In the genomic region with DNA sequence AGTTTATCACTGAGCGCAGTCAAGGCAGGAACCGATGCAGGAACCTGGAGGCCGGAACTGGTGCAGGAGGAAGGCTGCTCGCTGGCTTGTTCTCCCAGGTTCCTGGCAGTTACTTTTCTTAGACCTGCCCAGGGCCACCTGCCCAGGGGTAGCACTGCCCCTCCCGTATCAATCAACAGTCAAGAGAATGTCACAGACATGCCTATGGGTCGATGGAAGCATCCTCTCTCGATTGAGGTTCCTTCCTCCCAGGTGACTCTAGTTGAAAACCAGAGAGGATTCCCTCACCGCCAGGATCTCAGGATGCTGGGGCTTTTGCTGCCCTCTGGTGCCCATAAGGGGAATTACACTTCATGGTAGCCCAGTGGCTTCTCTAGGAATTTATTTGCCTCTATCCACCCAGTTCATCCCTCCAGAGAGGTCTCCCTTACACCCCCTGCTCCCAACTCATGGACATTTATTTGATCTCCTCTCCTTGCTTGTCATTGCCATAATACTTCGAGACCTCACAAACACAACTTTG, we compare ENCODE assay signal across 9 mouse cellular contexts. TPM values are rescaled to one million over a fixed set of nuclear protein-coding genes. Genes with fewer than 3 reads are reported as not detected.
DNase-seq lines count a peak whose midpoint lies in the region; ATAC-seq and TF ChIP-seq lines count a peak whose summit lies in the region.
"Had no signal": no experiment of that assay in that cellular context is flagged by ENCODE, and none has a peak within 500 bp of the region (broad histone marks: within the 10 kb centered on the region; RNA-seq: fewer than 3 reads in every experiment).

No protein-coding gene starts in this region.

- H3K4me3 ChIP-seq in forebrain, embryonic 10.5 days, result no peak overlapping the region
- H3K4me3 ChIP-seq in forebrain, embryonic 15.5 days, result no peak overlapping the region
- no peak overlapping the region for H3K4me3 ChIP-seq in forebrain, embryonic 11.5 days (ENCODE audit: low read depth, low read length)
- no peak overlapping the region for H3K4me3 ChIP-seq in hindbrain, embryonic 13.5 days
- H3K4me3 ChIP-seq in left cerebral cortex, adult 2 months, result no peak overlapping the region
- H3K4me3 ChIP-seq in midbrain, embryonic 15.5 days, result no peak overlapping the region
- H3K4me3 ChIP-seq: liver, embryonic 15.5 days had no signal

- H3K9ac ChIP-seq in forebrain, embryonic 15.5 days (replicated peaks), result no peak overlapping the region
- no peak overlapping the region for H3K9ac ChIP-seq in forebrain, embryonic 11.5 days (ENCODE audit: low read length)
- no peak overlapping the region for H3K9ac ChIP-seq in hindbrain, embryonic 13.5 days
- no peak overlapping the region for H3K9ac ChIP-seq in midbrain, embryonic 15.5 days
- H3K9ac ChIP-seq: liver, embryonic 15.5 days had no signal

- H3K4me2 ChIP-seq in forebrain, embryonic 15.5 days (replicated peaks), result no peak overlapping the region
- no peak overlapping the region for H3K4me2 ChIP-seq in forebrain, embryonic 11.5 days (ENCODE audit: low read depth, low read length, severe bottlenecking)
- H3K4me2 ChIP-seq in hindbrain, embryonic 13.5 days, result no peak overlapping the region
- H3K4me2 ChIP-seq in midbrain, embryonic 15.5 days, result no peak overlapping the region
- H3K4me2 ChIP-seq: liver, embryonic 15.5 days had no signal

- ATAC-seq in forebrain, embryonic 15.5 days (replicated peaks), result no peak
- ATAC-seq in forebrain, embryonic 11.5 days (replicated peaks; ENCODE audit: low FRiP score), result no peak
- ATAC-seq in hindbrain, embryonic 13.5 days (ENCODE audit: low FRiP score), result peak; percentile 33; the same call in 1 of the 2 replicates
- ATAC-seq in midbrain, embryonic 15.5 days (replicated peaks), result peak; percentile 35

- intact Hi-C loops in left cerebral cortex, adult 2 months (cut with DNase I), result loop anchor here (1.0 to 5.0 kb wide), 3 partner anchors 71 to 323 kb away; no protein-coding TSS in a partner anchor

- H3K27ac ChIP-seq in forebrain, embryonic 10.5 days, result no peak overlapping the region
- H3K27ac ChIP-seq in forebrain, embryonic 15.5 days (replicated peaks), result no peak overlapping the region
- no peak overlapping the region for H3K27ac ChIP-seq in forebrain, embryonic 11.5 days (ENCODE audit: low read depth, low read length)
- no peak overlapping the region for H3K27ac ChIP-seq in hindbrain, embryonic 13.5 days
- H3K27ac ChIP-seq in left cerebral cortex, adult 2 months, result no peak overlapping the region
- H3K27ac ChIP-seq in midbrain, embryonic 15.5 days, result no peak overlapping the region
- H3K27ac ChIP-seq: liver, embryonic 15.5 days had no signal

- H3K4me1 ChIP-seq in forebrain, embryonic 10.5 days, result peaks cover 35% of the 10 kb centered on the region
- H3K4me1 ChIP-seq in forebrain, embryonic 15.5 days, result peaks cover 3% of the 10 kb centered on the region; the same call in 1 of the 2 replicates
- no peaks in the 10 kb centered on the region for H3K4me1 ChIP-seq in forebrain, embryonic 11.5 days (replicated peaks; ENCODE audit: control insufficient read depth, insufficient read depth, low read length)
- peaks cover 8% of the 10 kb centered on the region; the same call in 1 of the 2 replicates for H3K4me1 ChIP-seq in hindbrain, embryonic 13.5 days (replicated peaks)
- peaks cover 5% of the 10 kb centered on the region; the same call in 1 of the 2 replicates for H3K4me1 ChIP-seq in midbrain, embryonic 15.5 days

- TF ChIP-seq CTCF in left cerebral cortex, adult 2 months (IDR thresholded peaks at IDR 0.05), result peak; percentile 97

- WGBS in forebrain, embryonic 10.5 days, result 45% methylated on average over 9 of the region's 9 CpGs
- WGBS in forebrain, embryonic 15.5 days, result 48% methylated on average over 9 of the region's 9 CpGs
- 46% methylated on average over 9 of the region's 9 CpGs for WGBS in forebrain, embryonic 11.5 days
- 49% methylated on average over 9 of the region's 9 CpGs for WGBS in hindbrain, embryonic 13.5 days
- 44% methylated on average over 9 of the region's 9 CpGs for WGBS in midbrain, embryonic 15.5 days

- no peaks in the 10 kb centered on the region for H3K9me3 ChIP-seq in forebrain, embryonic 10.5 days
- H3K9me3 ChIP-seq in forebrain, embryonic 15.5 days, result no peaks in the 10 kb centered on the region
- no peaks in the 10 kb centered on the region for H3K9me3 ChIP-seq in forebrain, embryonic 11.5 days (ENCODE audit: control insufficient read depth, low read length)
- H3K9me3 ChIP-seq in hindbrain, embryonic 13.5 days, result no peaks in the 10 kb centered on the region
- no peaks in the 10 kb centered on the region for H3K9me3 ChIP-seq in midbrain, embryonic 15.5 days
- H3K9me3 ChIP-seq: liver, embryonic 15.5 days had no signal

- peaks cover 27% of the 10 kb centered on the region for H3K27me3 ChIP-seq in forebrain, embryonic 10.5 days (ENCODE audit: poor library complexity, severe bottlenecking)
- H3K27me3 ChIP-seq in forebrain, embryonic 15.5 days, result 0 out of 2 replicates have a peak, but pooled peaks cover 4% of the 10 kb centered on the region
- H3K27me3 ChIP-seq in forebrain, embryonic 11.5 days (ENCODE audit: control insufficient read depth, insufficient read depth, low read length), result no peaks in the 10 kb centered on the region
- peaks cover 15% of the 10 kb centered on the region for H3K27me3 ChIP-seq in hindbrain, embryonic 13.5 days
- H3K27me3 ChIP-seq in midbrain, embryonic 15.5 days (replicated peaks), result no peaks in the 10 kb centered on the region

- peak; percentile 69 for DNase-seq in forebrain, embryonic 10.5 days (ENCODE audit: extremely low spot score, low spot score)
- peak; percentile 60 for DNase-seq in c-Kit-positive CD71-negative TER-119-negative erythroid progenitor cells, embryonic 14.5 days (ENCODE audit: low read depth)
- peak; percentile 75 for DNase-seq in forebrain, embryonic 11.5 days (ENCODE audit: low spot score)
- DNase-seq in left cerebral cortex, adult 2 months (ENCODE audit: extremely low spot score in 1 of 2, low spot score in 2 of 2), result peak; percentile 73 to 78
- peak; percentile 29 to 66 for DNase-seq in spleen, postnatal 14 days (ENCODE audit: low spot score in 2 of 2)

- no peaks in the 10 kb centered on the region for H3K36me3 ChIP-seq in forebrain, embryonic 10.5 days (replicated peaks)
- H3K36me3 ChIP-seq in forebrain, embryonic 15.5 days, result no peaks in the 10 kb centered on the region
- H3K36me3 ChIP-seq in forebrain, embryonic 11.5 days (ENCODE audit: control insufficient read depth, insufficient read depth, low read length), result no peaks in the 10 kb centered on the region
- H3K36me3 ChIP-seq in hindbrain, embryonic 13.5 days, result no peaks in the 10 kb centered on the region
- H3K36me3 ChIP-seq in midbrain, embryonic 15.5 days (replicated peaks), result no peaks in the 10 kb centered on the region
- H3K36me3 ChIP-seq: liver, embryonic 15.5 days had no signal

RNA-seq across cellular contexts. Expression of gene Vwf, which starts 53.5 kb away (rescaled TPM):
- 4.1 and 5.9 TPM in 2 replicates for polyA plus RNA-seq in forebrain, embryonic 10.5 days (2016; fragmentation: Nextera tagmentation; extraction: Ambion mirVana)
- 6.5 and 8.4 TPM in 2 replicates for polyA plus RNA-seq in forebrain, embryonic 15.5 days (2015; fragmentation: Nextera tagmentation; extraction: Ambion mirVana)
- polyA plus RNA-seq in forebrain, embryonic 11.5 days (2014; fragmentation: Nextera tagmentation; extraction: Ambion mirVana), result 9.0 and 11.7 TPM in 2 replicates
- polyA plus RNA-seq in hindbrain, embryonic 13.5 days (2015; fragmentation: Nextera tagmentation; extraction: Ambion mirVana), result 8.0 and 11.3 TPM in 2 replicates
- total RNA-seq in left cerebral cortex, adult 2 months (2021), result 10 to 100 TPM; 13.7 to 14.6 TPM
- polyA plus RNA-seq in midbrain, embryonic 15.5 days (2015; fragmentation: Nextera tagmentation; extraction: Ambion mirVana), result 10.8 and 11.3 TPM in 2 replicates

Comparison
In these comparisons a context has a peak if more than half of its experiments do, and no peak if none do; other contexts are left out.
1. ATAC-seq: peak in hindbrain, embryonic 13.5 days (single experiment) and midbrain, embryonic 15.5 days (single experiment); none in forebrain, embryonic 15.5 days (single experiment) and forebrain, embryonic 11.5 days (single experiment).
2. Peak in every context shown above with its lines, with median percentiles within 50 percentile points of each other: DNase-seq.